In the genomic region with DNA sequence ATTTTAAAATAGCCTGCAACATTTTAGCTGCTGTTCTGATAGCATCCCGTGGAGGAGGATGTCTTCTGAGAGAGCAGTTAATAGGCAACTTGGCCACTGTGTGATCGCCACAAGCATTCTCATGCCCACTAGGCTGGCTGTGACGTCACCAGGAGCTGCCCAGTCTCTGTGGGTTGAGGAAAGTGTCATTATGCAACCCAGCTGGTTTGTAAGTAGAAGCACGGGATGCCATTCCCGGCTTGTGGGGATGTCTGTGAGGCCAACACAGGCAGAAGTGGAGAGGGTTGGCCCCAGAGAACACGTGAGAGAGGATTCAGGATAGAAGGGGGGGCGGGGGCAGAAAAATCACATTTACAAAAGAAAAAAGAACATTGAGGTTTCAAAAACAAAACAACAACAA, we compare ENCODE assay signal across 8 mouse cellular contexts.
A peak's percentile ranks its signal among the peaks of the same experiment; 100 is the strongest.
DNase-seq lines count a peak whose midpoint lies in the region; ATAC-seq lines count a peak whose summit lies in the region.
"Had no signal": no experiment of that assay in that cellular context is flagged by ENCODE, and none has a peak within 500 bp of the region (broad histone marks: within the 10 kb centered on the region; RNA-seq: fewer than 3 reads in every experiment).

No protein-coding gene starts in this region.

- H3K9ac ChIP-seq in embryonic facial prominence, embryonic 12.5 days = no peak overlapping the region
- no peak overlapping the region for H3K9ac ChIP-seq in hindbrain, embryonic 14.5 days

- no peaks in the 10 kb centered on the region for H3K9me3 ChIP-seq in embryonic facial prominence, embryonic 12.5 days
- H3K9me3 ChIP-seq in heart, embryonic 10.5 days = no peaks in the 10 kb centered on the region
- no peaks in the 10 kb centered on the region for H3K9me3 ChIP-seq in hindbrain, embryonic 14.5 days (ENCODE audit: control insufficient read depth, low read length)

- H3K36me3 ChIP-seq in embryonic facial prominence, embryonic 12.5 days = no peaks in the 10 kb centered on the region
- no peaks in the 10 kb centered on the region for H3K36me3 ChIP-seq in heart, embryonic 10.5 days
- H3K36me3 ChIP-seq in hindbrain, embryonic 14.5 days (replicated peaks; ENCODE audit: control insufficient read depth, insufficient read depth) = no peaks in the 10 kb centered on the region

- peak; percentile 81 for DNase-seq in brain, adult 2 months (ENCODE audit: low read depth, low spot score)
- no peak for DNase-seq in heart, embryonic 10.5 days (ENCODE audit: low spot score)
- peak; percentile 61 for DNase-seq in layer of hippocampus, adult 11-12 months (ENCODE audit: low spot score)
- DNase-seq in lung, postnatal 10 days = peak; percentile 70
- DNase-seq in hindbrain, embryonic 14.5 days (ENCODE audit: low spot score) = no peak

- H3K27ac ChIP-seq in embryonic facial prominence, embryonic 12.5 days = peak overlapping the region; percentile 67
- H3K27ac ChIP-seq in heart, embryonic 10.5 days = 0 out of 2 replicates have a peak overlapping the region, but pooled peaks have one; percentile 62
- H3K27ac ChIP-seq in hindbrain, embryonic 14.5 days = no peak overlapping the region

- ATAC-seq in embryonic facial prominence, embryonic 12.5 days (ENCODE audit: insufficient number of reproducible peaks, insufficient read depth, low FRiP score, low TSS enrichment) = no peak
- ATAC-seq in CD4-positive, CD25-positive, alpha-beta regulatory T cell, adult 4 months = no peak
- ATAC-seq in hindbrain, embryonic 14.5 days (ENCODE audit: low FRiP score) = no peak

- no peaks in the 10 kb centered on the region for H3K27me3 ChIP-seq in embryonic facial prominence, embryonic 12.5 days
- no peaks in the 10 kb centered on the region for H3K27me3 ChIP-seq in heart, embryonic 10.5 days (ENCODE audit: insufficient read depth, poor library complexity, severe bottlenecking)
- H3K27me3 ChIP-seq in hindbrain, embryonic 14.5 days (ENCODE audit: control insufficient read depth, insufficient read depth, low read length) = no peaks in the 10 kb centered on the region

- no peak overlapping the region for H3K4me2 ChIP-seq in embryonic facial prominence, embryonic 12.5 days (replicated peaks)
- no peak overlapping the region for H3K4me2 ChIP-seq in hindbrain, embryonic 14.5 days (replicated peaks)

- WGBS in embryonic facial prominence, embryonic 12.5 days = 27% methylated on average over 7 of the region's 7 CpGs
- 50% methylated on average over 7 of the region's 7 CpGs for WGBS in heart, embryonic 10.5 days
- WGBS in hindbrain, embryonic 14.5 days = 32% methylated on average over 7 of the region's 7 CpGs

- H3K4me3 ChIP-seq in embryonic facial prominence, embryonic 12.5 days = no peak overlapping the region
- H3K4me3 ChIP-seq in heart, embryonic 10.5 days = no peak overlapping the region
- H3K4me3 ChIP-seq in hindbrain, embryonic 14.5 days (replicated peaks; ENCODE audit: low read length) = no peak overlapping the region
- H3K4me3 ChIP-seq: myocyte had no signal

- H3K4me1 ChIP-seq in embryonic facial prominence, embryonic 12.5 days = peaks cover 66% of the 10 kb centered on the region
- peaks cover 51% of the 10 kb centered on the region for H3K4me1 ChIP-seq in heart, embryonic 10.5 days
- H3K4me1 ChIP-seq in hindbrain, embryonic 14.5 days (replicated peaks; ENCODE audit: control insufficient read depth, insufficient read depth, low read length) = peaks cover 14% of the 10 kb centered on the region; the same call in 1 of the 2 replicates

Comparison
In these comparisons a context has a peak if more than half of its experiments do, and no peak if none do; other contexts are left out.
1. DNase-seq: peak in brain, adult 2 months (single experiment), layer of hippocampus, adult 11-12 months (single experiment) and lung, postnatal 10 days (single experiment); none in heart, embryonic 10.5 days (single experiment) and hindbrain, embryonic 14.5 days (single experiment).